ENCODE assay signal across 9 mouse cellular contexts in genomic region chr7:4922508-4922907, GRCm38 (mm10). TPM values are rescaled to one million over a fixed set of nuclear protein-coding genes. Genes with fewer than 3 reads are reported as not detected.
DNase-seq lines count a peak whose midpoint lies in the region; TF ChIP-seq lines count a peak whose summit lies in the region.
"Had no signal": no experiment of that assay in that cellular context is flagged by ENCODE, and none has a peak within 500 bp of the region (broad histone marks: within the 10 kb centered on the region; RNA-seq: fewer than 3 reads in every experiment).

No protein-coding gene starts in this region.

- H3K4me3 ChIP-seq in cortical plate, adult 2 months (ENCODE audit: insufficient read depth, low read length): peak overlapping the region; percentile 56

- TF ChIP-seq POLR2A in cortical plate, adult 2 months (IDR thresholded peaks at IDR 0.05; ENCODE audit: extremely low read depth, insufficient read depth, low read length): peak; percentile 56; the same call in 1 of the 2 replicates

- intact Hi-C loops in gastrocnemius, postnatal 14 days (cut with DNase I; ENCODE audit: low total_unique reads): no loop called here

- peak overlapping the region; percentile 87 for H3K27ac ChIP-seq in cortical plate, adult 2 months (ENCODE audit: insufficient read depth, low read length)
- H3K27ac ChIP-seq: macrophage had no signal

- peak; percentile 79 for DNase-seq in adrenal gland, adult 2 months
- peak; percentile 72 for DNase-seq in gastrocnemius, postnatal 14 days
- DNase-seq in induced T-regulatory cell, adult 2 months (ENCODE audit: low read depth): peak; percentile 73
- DNase-seq in left cerebral cortex, adult 18-20 months (ENCODE audit: low spot score in 2 of 2): peak; percentile 81 to 88
- peak; percentile 59 for DNase-seq in lung, postnatal 14 days
- DNase-seq in retina, postnatal 7 days (ENCODE audit: low read depth, low spot score): peak; percentile 77
- no peak for DNase-seq in c-Kit-positive CD71-positive TER-119-positive erythroid progenitor cells, embryonic 14.5 days (ENCODE audit: low spot score)

- peaks cover 8% of the 10 kb centered on the region for H3K4me1 ChIP-seq in cortical plate, adult 2 months (ENCODE audit: control insufficient read depth, insufficient read depth, low read length)

- TF ChIP-seq CTCF in cortical plate, adult 2 months (IDR thresholded peaks at IDR 0.05; ENCODE audit: extremely low read depth, insufficient read depth, low read length): no peak

RNA-seq across cellular contexts. Expression of gene Nat14, which starts 0.7 kb away (rescaled TPM):
- total RNA-seq in adrenal gland, adult 2 months (2021): 1 to 10 TPM; 8.4 to 9.2 TPM
- 11.4 and 20.0 TPM in 2 replicates for polyA plus RNA-seq in adrenal gland, adult 2 months (2012; rRNA removed)
- polyA plus RNA-seq in cortical plate, adult 2 months (2012; rRNA removed): 91.7 and 94.0 TPM in 2 replicates
- 1 to 10 TPM; 2.4 to 3.3 TPM for total RNA-seq in gastrocnemius, postnatal 14 days (2021)
- 100 to 1,000 TPM; 104 TPM for total RNA-seq in left cerebral cortex, adult 18-20 months (2021)

RNA-seq across cellular contexts. Expression of gene Ssc5d, which starts 3.1 kb away (rescaled TPM):
- 1 to 10 TPM; 2.2 to 2.3 TPM for total RNA-seq in adrenal gland, adult 2 months (2021)
- 2.9 and 3.1 TPM in 2 replicates for polyA plus RNA-seq in adrenal gland, adult 2 months (2012; rRNA removed)
- polyA plus RNA-seq in cortical plate, adult 2 months (2012; rRNA removed): 3.8 and 4.1 TPM in 2 replicates
- 10 to 100 TPM; 28.5 to 33.4 TPM for total RNA-seq in gastrocnemius, postnatal 14 days (2021)
- total RNA-seq in left cerebral cortex, adult 18-20 months (2021): 1 to 10 TPM; 2.6 to 3.3 TPM

RNA-seq across cellular contexts. Expression of gene Zfp628, which starts 7.5 kb away (rescaled TPM):
- total RNA-seq in adrenal gland, adult 2 months (2021): 10 to 100 TPM; 15.1 to 19.2 TPM
- polyA plus RNA-seq in adrenal gland, adult 2 months (2012; rRNA removed): 35.6 and 41.3 TPM in 2 replicates
- polyA plus RNA-seq in cortical plate, adult 2 months (2012; rRNA removed): 9.7 TPM in 2 replicates
- 1 to 10 TPM; 7.9 to 8.4 TPM for total RNA-seq in gastrocnemius, postnatal 14 days (2021)
- 10 to 100 TPM; 14.7 to 15.9 TPM for total RNA-seq in left cerebral cortex, adult 18-20 months (2021)

RNA-seq across cellular contexts. Expression of gene Gm36210, which starts 16.2 kb away (rescaled TPM):
- under 1 TPM; 0.23 to 0.45 TPM for total RNA-seq in adrenal gland, adult 2 months (2021)
- polyA plus RNA-seq in adrenal gland, adult 2 months (2012; rRNA removed): 0.27 TPM in 1 of 2 replicates, not detected in the other
- polyA plus RNA-seq in cortical plate, adult 2 months (2012; rRNA removed): 0.31 and 0.32 TPM in 2 replicates
- not detected for total RNA-seq in gastrocnemius, postnatal 14 days (2021)
- total RNA-seq in left cerebral cortex, adult 18-20 months (2021): under 1 TPM in 1 of 2 experiments, not detected in 1; 0.46 TPM
- polyA plus RNA-seq: macrophage had no signal

RNA-seq across cellular contexts. Expression of gene Sbk2, which starts 41.7 kb away (rescaled TPM):
- 1 to 10 TPM in 1 of 2 experiments, under 1 TPM in 1; 0.32 to 1.0 TPM for total RNA-seq in adrenal gland, adult 2 months (2021)
- polyA plus RNA-seq in adrenal gland, adult 2 months (2012; rRNA removed): 0.52 and 1.4 TPM in 2 replicates
- 0.32 and 0.48 TPM in 2 replicates for polyA plus RNA-seq in cortical plate, adult 2 months (2012; rRNA removed)
- 10 to 100 TPM; 39.9 to 51.4 TPM for total RNA-seq in gastrocnemius, postnatal 14 days (2021)
- total RNA-seq in left cerebral cortex, adult 18-20 months (2021): under 1 TPM; 0.26 to 0.45 TPM

Comparison
In these comparisons a context has a peak if more than half of its experiments do, and no peak if none do; other contexts are left out.
1. RNA of gene Nat14, which starts 0.7 kb away (total RNA-seq): 104 TPM in left cerebral cortex, adult 18-20 months; 8.4 to 9.2 TPM in adrenal gland, adult 2 months and 2.4 to 3.3 TPM in gastrocnemius, postnatal 14 days; every median in the first group is over 10 times any median in the second.
2. RNA of gene Ssc5d, which starts 3.1 kb away (total RNA-seq): 28.5 to 33.4 TPM in gastrocnemius, postnatal 14 days; 2.6 to 3.3 TPM in left cerebral cortex, adult 18-20 months and 2.2 to 2.3 TPM in adrenal gland, adult 2 months; every median in the first group is over 4 times any median in the second.